Mouse (Mus musculus): ENCODE results near the gene Itgav.
"Not testable (repeated sequence)": the region's sequence is repeated elsewhere in the genome, so short reads cannot be mapped to it uniquely, and the experiment has no call there.

The Itgav gene

GRCm38 (mm10) chr2:83709896-83710524 lies 14.2 kb upstream of the Itgav start:
- no peak for DNase-seq (ENCODE audit: low spot score in 2 of 2)

- not testable (repeated sequence) for DNase-seq (ENCODE audit: low spot score in 2 of 2)
These were observed 10.9 kb upstream of the Itgav start for GRCm38 (mm10) chr2:83713281-83713680.

DNA sequence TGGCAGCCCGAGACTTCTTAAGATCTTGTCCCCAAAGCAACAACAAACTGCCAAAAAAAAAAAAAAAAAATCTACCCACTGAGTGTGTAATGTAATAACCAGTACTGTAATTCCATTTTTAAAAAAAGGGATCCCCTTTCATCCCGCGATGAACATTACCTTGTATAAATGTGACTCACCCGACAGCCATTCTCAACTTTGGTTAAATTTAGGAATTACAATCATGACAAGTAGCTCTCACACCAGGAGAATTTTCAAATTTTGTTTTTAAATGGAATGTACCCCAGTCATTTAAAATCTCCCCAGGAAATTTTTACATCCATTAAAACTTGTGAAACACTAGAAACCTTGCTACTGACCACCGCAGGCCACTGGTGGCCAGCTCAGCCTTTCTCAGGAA lies 10.3 kb upstream of the Itgav start:
- no peak for DNase-seq (ENCODE audit: low spot score in 2 of 2)

GRCm38 (mm10) chr2:83714783-83715182 lies 9.4 kb upstream of the Itgav start:
- DNase-seq (ENCODE audit: low spot score in 2 of 2) = peak in 1 of 2 experiments; percentile 62

GRCm38 (mm10) chr2:83718341-83718740 lies 5.9 kb upstream of the Itgav start:
- no peak for DNase-seq (ENCODE audit: low spot score in 2 of 2)

GRCm38 (mm10) chr2:83721635-83722034 lies 2.6 kb upstream of the Itgav start:
- DNase-seq (ENCODE audit: low spot score in 2 of 2) = no peak

DNA sequence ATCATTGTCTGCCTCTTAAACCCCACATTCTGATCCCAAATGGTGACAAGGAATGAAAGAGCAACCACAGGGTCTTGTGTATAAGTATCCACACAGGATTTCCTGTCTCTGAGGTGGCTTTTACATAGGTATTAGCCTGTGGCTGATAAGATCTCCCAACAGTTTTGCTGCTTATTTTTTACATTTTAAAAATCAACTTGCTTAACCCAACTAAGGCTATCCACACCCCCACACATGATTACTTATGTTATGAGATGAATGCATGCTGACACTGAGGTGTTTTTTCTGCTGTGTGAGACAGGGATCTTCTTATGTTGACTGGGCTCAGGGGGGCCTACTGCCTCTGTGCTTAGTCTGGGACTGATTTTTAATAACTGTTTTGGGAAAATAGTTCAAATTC lies 1.3 kb upstream of the Itgav start:
- DNase-seq (ENCODE audit: low spot score in 2 of 2) = no peak

- DNase-seq (ENCODE audit: low spot score in 2 of 2) = no peak
These were observed 851 bp upstream of the Itgav start for GRCm38 (mm10) chr2:83723346-83723745.

- no peak for DNase-seq (ENCODE audit: low spot score in 2 of 2)
These were observed 882 bp downstream of the Itgav start for GRCm38 (mm10) chr2:83724827-83725730.

DNA sequence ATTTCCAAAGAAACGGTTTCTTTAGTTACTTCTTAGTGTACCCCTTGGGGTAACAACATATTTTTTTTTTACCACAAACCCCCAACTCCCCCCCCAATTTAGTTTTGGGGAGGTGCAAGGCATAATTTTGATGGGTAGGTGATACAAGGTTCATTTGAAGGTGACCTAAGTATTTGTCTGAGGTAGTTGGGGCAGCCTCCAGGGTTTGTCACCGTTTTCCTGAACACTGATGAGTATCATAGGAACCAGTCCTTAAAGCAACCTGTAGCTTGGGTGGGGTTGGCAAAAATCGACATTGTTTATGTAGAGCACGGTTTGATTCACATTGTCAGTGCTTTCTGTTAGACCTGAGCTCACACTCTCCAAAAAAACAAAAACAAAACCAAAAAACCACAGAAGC lies 1.6 kb downstream of the Itgav start:
- no peak for DNase-seq (ENCODE audit: low spot score in 2 of 2)

DNA sequence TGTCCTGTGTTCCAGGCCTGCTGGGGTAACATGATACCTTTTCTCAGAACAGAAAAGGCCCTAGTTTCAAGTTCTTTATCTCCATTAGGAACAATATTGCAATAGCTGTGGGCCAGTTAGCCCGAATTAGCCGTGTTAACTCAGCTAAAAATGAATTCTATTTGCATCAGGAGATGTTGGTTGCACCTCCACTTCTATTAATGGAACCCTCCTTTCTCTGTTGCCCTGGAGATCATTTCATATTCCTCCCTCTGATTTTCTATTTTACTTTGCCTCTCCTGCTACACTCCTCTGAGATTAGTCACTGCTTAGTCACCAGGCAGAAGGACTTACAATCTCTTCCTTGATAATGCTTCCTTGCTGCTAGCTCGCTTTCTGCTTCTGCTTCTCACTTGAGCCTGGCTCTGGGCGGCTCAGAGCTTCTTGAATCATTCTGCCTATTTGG lies 4.1 kb downstream of the Itgav start:
- peak; percentile 87 to 88 for DNase-seq (ENCODE audit: low spot score in 2 of 2)

DNA sequence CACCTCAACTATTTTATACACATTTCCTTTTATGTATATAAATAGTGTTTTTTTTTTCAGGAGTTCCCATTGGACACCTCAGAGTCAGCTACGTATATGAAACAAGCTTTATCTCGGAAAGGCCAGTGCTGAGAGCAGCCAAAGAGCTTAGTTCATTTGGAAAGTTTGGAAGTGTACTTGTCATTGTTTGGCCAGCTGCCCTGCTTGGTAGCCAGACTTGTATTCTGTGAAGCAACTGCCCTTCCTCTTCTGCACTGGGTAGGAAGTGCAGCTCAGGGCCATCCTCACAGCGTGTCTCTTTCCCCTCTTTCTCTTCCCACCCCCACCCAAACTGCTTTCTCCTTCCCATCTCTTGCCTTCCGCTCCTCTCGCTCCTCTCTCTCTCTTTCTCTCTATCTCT lies 5.1 kb downstream of the Itgav start:
- peak in 1 of 2 experiments; percentile 67 for DNase-seq (ENCODE audit: low spot score in 2 of 2)

DNA sequence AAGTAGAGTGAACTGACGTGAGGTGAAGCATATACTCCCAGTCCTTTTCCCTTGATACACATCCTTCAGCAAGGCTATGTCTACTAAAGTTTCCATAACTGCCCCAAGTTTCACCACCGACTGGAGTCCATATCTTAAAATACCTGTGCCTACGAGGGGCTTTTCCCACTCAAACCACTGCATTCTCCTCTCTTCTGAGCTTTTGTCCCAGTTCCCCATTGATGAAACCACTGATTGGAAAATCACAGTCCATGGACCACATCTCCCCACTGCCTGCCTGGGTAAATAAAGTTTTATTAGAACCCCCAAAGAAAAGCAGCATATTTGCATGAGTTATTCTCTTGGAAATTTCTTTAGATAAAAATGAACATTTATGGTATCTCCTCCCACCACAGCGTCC lies 8.7 kb downstream of the Itgav start:
- no peak for DNase-seq (ENCODE audit: low spot score in 2 of 2)

- no peak for DNase-seq (ENCODE audit: low spot score in 2 of 2)
These were observed 9.8 kb downstream of the Itgav start for GRCm38 (mm10) chr2:83733981-83734393.

- DNase-seq (ENCODE audit: low spot score in 2 of 2) = no peak
These were observed 11.1 kb downstream of the Itgav start for GRCm38 (mm10) chr2:83735276-83735675.

DNA sequence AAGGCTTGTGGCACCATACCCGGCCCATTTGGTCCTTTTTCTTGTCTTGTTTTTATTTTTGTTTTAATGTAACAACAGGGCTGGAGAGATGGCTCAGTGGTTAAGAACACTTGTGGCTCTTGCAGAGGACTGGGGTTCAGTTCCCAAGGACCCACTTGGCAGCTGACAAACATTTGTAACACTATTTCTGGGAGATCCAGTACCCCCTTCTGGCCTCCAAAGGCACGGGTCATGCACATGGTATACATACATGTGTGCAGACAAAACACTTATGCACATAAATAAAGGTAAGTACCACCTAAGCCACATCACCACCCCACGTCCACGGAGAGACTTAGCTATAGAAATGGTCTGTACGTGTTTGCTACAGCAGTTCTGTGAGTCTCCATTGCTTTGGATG lies 12.6 kb downstream of the Itgav start:
- DNase-seq (ENCODE audit: low spot score in 2 of 2) = no peak

- DNase-seq (ENCODE audit: low spot score in 2 of 2) = no peak
These were observed 14.5 kb downstream of the Itgav start for GRCm38 (mm10) chr2:83738586-83739251.

DNA sequence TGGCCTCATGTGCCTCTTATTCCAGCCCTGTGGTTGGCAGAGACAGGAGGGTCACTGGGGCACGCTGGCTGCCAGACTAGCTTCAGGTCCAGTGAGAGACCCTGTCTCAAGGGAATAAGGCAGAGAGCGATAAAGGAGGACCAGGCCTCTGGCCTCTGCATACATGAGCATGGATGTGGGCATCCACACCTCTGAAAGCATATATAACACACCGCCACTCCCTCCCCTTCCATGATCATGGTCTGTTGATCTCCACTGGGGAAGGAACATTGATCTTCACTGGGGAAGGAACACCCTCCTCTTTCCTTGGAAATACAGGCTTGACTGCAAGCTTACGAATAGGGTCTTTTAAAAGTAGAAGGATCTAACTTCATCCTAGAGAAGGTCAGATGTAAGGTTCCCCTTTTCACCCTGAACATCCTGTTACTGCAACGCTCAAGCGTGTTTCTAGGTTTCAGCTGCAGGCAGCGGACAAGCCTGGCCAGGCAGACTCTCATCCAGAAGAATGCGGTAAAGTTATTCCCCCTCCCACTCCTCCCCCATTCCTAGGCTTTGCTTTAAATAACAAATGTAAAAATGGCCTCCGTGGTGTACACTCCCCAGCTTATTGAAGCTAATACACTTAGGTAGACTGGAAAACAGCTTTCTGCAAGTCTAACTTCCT lies 15.4 kb downstream of the Itgav start:
- no peak for DNase-seq (ENCODE audit: low spot score in 2 of 2)

- DNase-seq (ENCODE audit: low spot score in 2 of 2) = no peak
These were observed 16.4 kb downstream of the Itgav start for GRCm38 (mm10) chr2:83740601-83741031.

GRCm38 (mm10) chr2:83742210-83742609 lies 18.0 kb downstream of the Itgav start:
- peak in 1 of 2 experiments; percentile 72 for DNase-seq (ENCODE audit: low spot score in 2 of 2)

GRCm38 (mm10) chr2:83742836-83743235 lies 18.6 kb downstream of the Itgav start:
- no peak for DNase-seq (ENCODE audit: low spot score in 2 of 2)

Measured in left cerebral cortex, adult 9 months (tissue).